Comparison of ENCODE assay signal across 28 mouse cellular contexts in the genomic region with DNA sequence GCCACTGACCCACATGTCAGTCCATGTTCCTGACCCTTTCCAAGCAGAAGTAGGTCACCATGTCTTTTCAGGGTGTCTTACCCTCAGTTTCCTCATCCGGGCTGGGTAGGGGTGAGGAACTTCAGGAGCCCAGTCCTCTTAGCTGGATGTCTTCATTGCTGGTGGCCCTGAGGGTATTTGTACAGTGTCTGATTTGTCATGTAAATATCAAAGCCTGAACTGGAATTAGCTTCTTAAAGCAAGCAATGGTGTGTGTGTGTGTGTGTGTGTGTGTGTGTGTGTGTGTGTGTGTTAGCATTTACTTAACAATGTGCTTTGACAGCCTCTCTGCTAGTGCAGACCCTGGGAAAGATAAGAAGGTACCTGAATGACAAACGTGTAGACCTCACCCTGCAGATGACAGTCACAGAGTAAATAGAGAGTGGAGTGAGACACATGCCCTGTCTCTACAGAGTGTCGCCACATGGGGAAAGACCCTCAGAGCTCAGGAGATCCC.
"Had no signal": no experiment of that assay in that cellular context is flagged by ENCODE, and none has a peak within 500 bp of the region (broad histone marks: within the 10 kb centered on the region; RNA-seq: fewer than 3 reads in every experiment).

No protein-coding gene starts in this region.

- H3K4me1 ChIP-seq: heart, embryonic 13.5 days; heart, embryonic 15.5 days; kidney, embryonic 15.5 days; liver, embryonic 12.5 days had no signal

- H3K27me3 ChIP-seq: hindbrain, embryonic 15.5 days had no signal

- H3K36me3 ChIP-seq: heart, embryonic 13.5 days; heart, embryonic 15.5 days; hindbrain, embryonic 13.5 days; hindbrain, embryonic 15.5 days; kidney, embryonic 15.5 days; limb, embryonic 13.5 days; limb, embryonic 15.5 days; liver, embryonic 12.5 days had no signal

- H3K9ac ChIP-seq: heart, embryonic 13.5 days; heart, embryonic 15.5 days; hindbrain, embryonic 15.5 days; kidney, embryonic 15.5 days; limb, embryonic 13.5 days; limb, embryonic 15.5 days; liver, embryonic 12.5 days; liver, embryonic 14.5 days had no signal

- H3K27ac ChIP-seq: gastrocnemius, adult 2 months; heart, adult 2 months; heart, embryonic 13.5 days; heart, embryonic 15.5 days; hindbrain, embryonic 15.5 days; hindbrain, postnatal 0 days; kidney, embryonic 15.5 days; kidney, postnatal 0 days; limb, embryonic 13.5 days; limb, embryonic 15.5 days; liver, embryonic 12.5 days; liver, embryonic 14.5 days had no signal

- ATAC-seq: hindbrain, postnatal 0 days; intestine, embryonic 16.5 days; liver, embryonic 12.5 days had no signal

- H3K4me2 ChIP-seq: heart, embryonic 11.5 days; heart, embryonic 13.5 days; heart, embryonic 15.5 days; hindbrain, embryonic 13.5 days; hindbrain, embryonic 15.5 days; kidney, embryonic 15.5 days; limb, embryonic 13.5 days; limb, embryonic 15.5 days; liver, embryonic 12.5 days had no signal

- H3K4me3 ChIP-seq: gastrocnemius, adult 2 months; heart, adult 2 months; heart, embryonic 13.5 days; heart, embryonic 15.5 days; hindbrain, embryonic 13.5 days; hindbrain, embryonic 15.5 days; kidney, embryonic 15.5 days; limb, embryonic 13.5 days; limb, embryonic 15.5 days; liver, embryonic 12.5 days had no signal

- H3K9me3 ChIP-seq: heart, embryonic 13.5 days; heart, embryonic 15.5 days; hindbrain, embryonic 13.5 days; hindbrain, embryonic 15.5 days; kidney, embryonic 15.5 days; limb, embryonic 13.5 days; limb, embryonic 15.5 days; liver, embryonic 12.5 days had no signal

- DNase-seq: gastrocnemius, adult 2 months; gastrocnemius, postnatal 14 days; gastrocnemius, postnatal 36 days; heart, adult 11 months; heart, adult 2 months; heart, postnatal 14 days; heart, postnatal 36 days; kidney, adult 11 months; kidney, adult 2 months; kidney, adult 9 months; kidney, postnatal 14 days; kidney, postnatal 36 days; layer of hippocampus, adult 9-11 months; layer of hippocampus, postnatal 36 days; left cerebral cortex, postnatal 4 days had no signal
